Mouse (Mus musculus): ENCODE measurements around the gene Oasl1.

The Oasl1 gene

DNA sequence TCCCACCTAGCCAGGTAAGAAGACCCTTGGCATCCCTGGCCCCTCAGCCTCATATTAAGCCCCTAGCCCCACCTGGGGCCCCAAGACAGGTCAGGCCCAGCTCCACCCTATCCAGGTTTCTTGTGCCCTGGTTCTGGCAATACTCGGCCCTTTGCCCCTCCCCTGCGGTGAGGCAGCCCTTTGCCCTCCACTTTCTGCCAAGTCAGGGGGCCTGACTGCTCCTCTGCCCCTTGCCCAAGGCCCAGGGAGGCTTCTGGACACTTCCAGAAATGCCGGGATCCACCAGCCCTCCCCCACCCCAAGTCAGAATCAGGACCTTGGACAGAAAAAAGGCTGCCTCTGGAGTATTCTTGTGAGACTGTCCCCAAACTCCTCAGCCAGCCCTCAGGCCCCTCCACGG lies 46.0 kb downstream of the Oasl1 start:
- no peak for DNase-seq (ENCODE audit: low read depth)

DNA sequence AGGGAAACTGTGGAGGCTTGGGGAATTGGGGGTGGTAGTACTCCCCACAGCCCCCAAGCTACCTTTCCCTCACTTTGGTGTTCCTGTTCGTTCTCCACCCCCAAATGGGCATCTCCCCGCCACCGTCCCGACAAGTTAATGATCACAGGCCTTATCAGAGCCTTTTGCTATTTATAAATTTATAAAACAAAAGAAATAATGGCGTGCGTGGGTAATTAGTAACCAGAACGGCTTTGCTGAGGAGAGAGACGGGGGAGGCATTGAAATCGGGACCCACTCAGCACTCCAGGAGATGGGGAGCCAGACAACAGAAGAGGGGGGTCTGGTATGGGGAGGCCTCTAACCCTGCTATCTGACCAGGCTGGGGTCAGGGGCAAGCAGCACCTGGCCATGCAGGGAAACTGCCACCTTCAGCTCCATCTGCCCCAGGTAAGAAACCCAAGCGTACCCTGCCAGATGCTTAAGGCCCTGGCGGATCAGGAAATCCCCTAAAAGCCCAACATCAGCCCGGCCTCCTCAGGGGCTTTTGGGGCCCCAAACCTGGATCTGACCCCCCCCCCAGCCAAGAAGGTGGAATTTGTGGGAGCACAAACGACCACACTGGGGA lies 46.7 kb downstream of the Oasl1 start:
- DNase-seq (ENCODE audit: low read depth), result no peak

DNA sequence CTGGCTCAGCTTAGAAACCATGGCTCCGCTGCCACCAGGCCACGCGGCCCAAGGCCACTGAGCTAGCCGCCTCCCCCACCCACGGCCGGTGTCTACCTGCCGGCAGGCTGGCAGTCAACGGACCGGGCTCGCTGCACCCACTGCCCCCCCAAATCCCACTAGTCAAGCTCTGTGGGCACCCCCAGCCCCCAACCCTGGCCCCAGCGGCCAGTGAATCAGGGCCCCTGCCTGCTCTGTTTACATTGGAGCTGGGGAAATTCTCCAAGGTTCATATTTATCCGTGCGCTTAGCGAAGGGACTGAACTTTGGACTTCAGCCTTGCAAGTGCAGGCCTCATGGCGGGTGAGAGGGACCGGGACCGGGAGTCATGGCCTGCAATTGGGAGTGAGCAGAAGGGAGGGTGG lies 47.8 kb downstream of the Oasl1 start, which contains the start of gene Hnf1a:
Gene Hnf1a, minus strand, starts transcription at position 271 of the 404 bp plus-strand sequence.
- DNase-seq (ENCODE audit: low read depth), result no peak

GRCm38 (mm10) chr5:114972201-114972600 lies 49.2 kb downstream of the Oasl1 start:
- no peak for DNase-seq (ENCODE audit: low read depth)

- DNase-seq (ENCODE audit: low read depth), result no peak
Observed at GRCm38 (mm10) chr5:114973131-114973530, 50.1 kb downstream of the Oasl1 start.

GRCm38 (mm10) chr5:114976935-114977334 lies 53.9 kb downstream of the Oasl1 start:
- DNase-seq (ENCODE audit: low read depth), result no peak

- DNase-seq (ENCODE audit: low read depth), result no peak
Observed at GRCm38 (mm10) chr5:114978473-114978872, 55.4 kb downstream of the Oasl1 start.

DNA sequence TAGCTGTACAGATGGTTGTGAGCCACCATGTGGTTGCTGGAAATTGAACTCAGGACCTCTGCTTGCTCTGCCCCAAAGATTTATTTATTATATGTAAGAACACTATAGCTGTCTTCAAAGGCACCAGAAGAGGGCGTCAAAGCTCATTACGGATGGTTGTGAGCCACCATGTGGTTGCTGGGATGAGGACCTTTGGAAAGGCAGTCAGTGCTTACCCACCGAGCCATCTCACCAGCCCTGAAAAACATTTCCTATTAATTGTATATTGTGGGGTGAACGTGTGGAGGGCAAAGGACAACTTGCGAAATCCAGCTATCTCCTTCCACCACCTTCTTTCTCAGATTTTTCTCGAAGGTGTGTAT lies 55.8 kb downstream of the Oasl1 start:
- DNase-seq (ENCODE audit: low read depth), result peak; percentile 70

- peak; percentile 67 for DNase-seq (ENCODE audit: low read depth)
Observed at GRCm38 (mm10) chr5:114979250-114980121, 56.4 kb downstream of the Oasl1 start.

DNA sequence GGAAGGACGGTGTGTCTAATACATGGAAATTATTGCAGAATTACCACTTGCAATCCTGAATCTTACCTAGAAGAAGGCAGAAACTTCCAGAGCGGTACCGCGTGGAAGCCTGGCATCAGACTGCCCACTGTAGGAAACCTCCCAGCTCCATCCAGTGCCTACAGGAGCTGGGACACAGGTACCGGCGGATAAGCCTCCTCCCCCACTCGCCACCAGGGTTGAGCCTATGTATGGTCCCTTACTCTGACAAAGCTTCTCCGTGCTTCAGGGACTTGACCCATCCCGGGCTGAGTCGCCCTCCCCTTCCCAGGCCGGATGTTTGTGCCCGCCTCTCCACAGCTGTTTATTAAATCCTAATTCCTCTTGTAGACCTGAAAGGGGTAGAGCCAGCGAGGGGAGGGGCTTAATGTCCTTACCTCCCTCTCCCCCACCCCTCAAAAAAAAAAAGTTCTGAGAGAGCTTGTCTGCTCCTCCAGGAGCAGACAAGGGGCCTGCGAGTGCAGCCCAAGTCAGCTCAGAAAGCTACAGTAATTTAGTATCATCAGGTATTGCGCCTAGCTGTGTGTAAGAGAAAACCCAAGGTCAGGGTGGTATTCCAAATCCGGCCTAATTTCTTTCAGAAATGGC lies 57.2 kb downstream of the Oasl1 start:
- no peak for DNase-seq (ENCODE audit: low read depth)

- DNase-seq (ENCODE audit: low read depth), result no peak
Observed at GRCm38 (mm10) chr5:114982001-114982400, 59.0 kb downstream of the Oasl1 start.

- DNase-seq (ENCODE audit: low read depth), result no peak
Observed at GRCm38 (mm10) chr5:114985074-114985473, 62.0 kb downstream of the Oasl1 start.

Measured in c-Kit-positive CD71-positive TER-119-negative erythroid progenitor cells, embryonic 14.5 days (primary cell).